Mouse (Mus musculus) brain, embryonic 14.5 days (tissue): ENCODE measurements around the gene Cops7b. TPM values are rescaled to one million over a fixed set of nuclear protein-coding genes. Genes with fewer than 3 reads are reported as not detected.
A peak's percentile ranks its signal among the peaks of the same experiment; 100 is the strongest.

Experiments used
- DNase-seq: peaks from one replicate; pipeline ENCODE4 v3.0.0-alpha.2; 2011; ENCODE audit warnings: low read depth
- CTCF ChIP-seq: fragments of 200-500 bp; IDR thresholded peaks from 2 replicates; pipeline ENCODE4 v1.5.1; 2012; ENCODE audit warnings: inconsistent platforms, mild to moderate bottlenecking, moderate library complexity, borderline replicate concordance; ENCODE audit not compliant: insufficient read depth, insufficient read length; ENCODE audit errors: extremely low read depth
- POLR2A ChIP-seq: fragments of 200-500 bp; IDR thresholded peaks from 2 replicates; pipeline ENCODE4 v1.6.1; 2012; ENCODE audit warnings: mild to moderate bottlenecking, inconsistent platforms, borderline replicate concordance; ENCODE audit not compliant: poor library complexity, insufficient read depth, insufficient read length, severe bottlenecking; ENCODE audit errors: extremely low read depth
- polyA plus RNA-seq: library from polyadenylated mRNA; depleted of rRNA; stranded (reverse); fragments of >200 nt; gene quantifications from 2 replicates; pipeline ENCODE4 v1.2.3, GENCODE M21; 2012; rRNA removed

Cops7b gene
- polyA plus RNA-seq, 1 experiment = 69.7 TPM

GRCm38 (mm10) chr1:86634751-86635359 lies 52.2 kb downstream of the Cops7b start:
- no peak for TF ChIP-seq CTCF
- no peak for TF ChIP-seq POLR2A
- DNase-seq = peak; percentile 85

GRCm38 (mm10) chr1:86643101-86643809 lies 60.6 kb downstream of the Cops7b start:
- no peak for DNase-seq

GRCm38 (mm10) chr1:86647517-86647916 lies 64.8 kb downstream of the Cops7b start:
- TF ChIP-seq CTCF = no peak
- TF ChIP-seq POLR2A = no peak

More at GRCm38 (mm10) chr1:86643101-86643809, 60.6 kb downstream of the Cops7b start:
- TF ChIP-seq POLR2A (no peak), CTCF (no peak)

GRCm38 (mm10) chr1:86650272-86650671 lies 67.6 kb downstream of the Cops7b start:
- TF ChIP-seq CTCF = peak; percentile 92
- no peak for TF ChIP-seq POLR2A
- DNase-seq = peak; percentile 68

More at GRCm38 (mm10) chr1:86647517-86647916, 64.8 kb downstream of the Cops7b start:
- DNase-seq = no peak

- DNase-seq = no peak
- TF ChIP-seq CTCF (peak; percentile 36; the same call in 1 of the 2 replicates), POLR2A (no peak)
Measured at GRCm38 (mm10) chr1:86652675-86653074, 70.0 kb downstream of the Cops7b start.

- peak; percentile 50 for DNase-seq
- TF ChIP-seq POLR2A = no peak
- TF ChIP-seq CTCF = no peak
Measured at GRCm38 (mm10) chr1:86657071-86657470, 74.4 kb downstream of the Cops7b start.

Other genes starting within 250 kb of the Cops7b start
- 42.5 and 135 TPM in 2 replicates for gene Ncl, start 223.5 kb upstream of the Cops7b start, polyA plus RNA-seq
- 0.09 and 0.11 TPM in 2 replicates for gene Nmur1, start 156.7 kb upstream of the Cops7b start, polyA plus RNA-seq
- not detected in 2 replicates for gene Tex44, start 156.6 kb upstream of the Cops7b start, polyA plus RNA-seq
- 1,831 and 2,420 TPM in 2 replicates for gene Ptma, start 56.2 kb upstream of the Cops7b start, polyA plus RNA-seq
- 82.9 and 89.6 TPM in 2 replicates for gene Pde6d, start 275 bp upstream of the Cops7b start, polyA plus RNA-seq
- gene Nppc, start 87.7 kb downstream of the Cops7b start, polyA plus RNA-seq = 3.2 and 6.3 TPM in 2 replicates
- 37.4 and 39.5 TPM in 2 replicates for gene Dis3l2, start 120.9 kb downstream of the Cops7b start, polyA plus RNA-seq